Mouse (Mus musculus): ENCODE measurements around the gene Prkag2. TPM values are rescaled to one million over a fixed set of nuclear protein-coding genes. Genes with fewer than 3 reads are reported as not detected.
"Not testable (repeated sequence)": the region's sequence is repeated elsewhere in the genome, so short reads cannot be mapped to it uniquely, and the experiment has no call there.

Gene Prkag2
- total RNA-seq, 2 experiments from 2014 or later, result 162 to 172 TPM

DNA sequence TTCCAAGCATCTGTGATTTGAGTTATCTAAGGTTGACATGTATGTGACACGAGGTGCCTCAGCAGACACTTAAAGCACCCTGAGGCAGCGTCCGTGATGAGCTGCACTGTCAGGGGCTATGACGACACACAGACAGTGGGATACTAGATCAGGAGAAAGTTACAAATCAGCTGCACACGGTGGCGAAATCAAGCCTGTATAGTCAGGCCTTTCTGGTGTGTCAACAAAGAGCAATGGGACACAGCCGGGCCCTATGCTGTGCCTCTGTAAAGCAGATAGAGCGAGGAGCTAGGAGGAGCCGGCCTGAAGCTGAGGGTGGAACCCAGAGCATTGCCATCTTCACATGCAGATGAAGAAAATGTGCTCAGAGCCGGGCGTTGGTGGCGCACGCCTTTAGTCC, 12.3 kb downstream of the Prkag2 start:
- intact Hi-C loops (cut with DNase I), result no loop called here

DNA sequence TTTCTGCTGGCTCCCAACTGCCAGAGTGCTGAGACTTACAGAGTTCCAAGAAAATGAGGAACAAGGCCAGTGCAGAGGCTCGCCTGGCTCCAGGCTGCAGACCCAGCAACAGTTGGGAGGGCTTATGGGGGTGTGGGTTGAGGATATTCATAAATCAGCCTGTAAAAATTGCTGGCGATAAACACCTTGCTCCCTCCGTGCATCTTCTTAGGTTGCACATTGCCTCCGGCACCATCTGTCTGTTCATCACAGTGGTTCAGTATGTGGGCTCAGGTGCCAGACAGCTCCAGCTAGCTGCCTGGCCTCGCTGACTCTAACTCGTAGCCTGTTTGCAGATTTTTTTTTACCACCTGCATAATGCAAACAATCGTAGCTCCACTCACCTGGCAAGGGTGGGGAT, 13.4 kb downstream of the Prkag2 start:
- intact Hi-C loops (cut with DNase I), result no loop called here

More for the DNA sequence above, 12.3 kb downstream of the Prkag2 start:
- DNase-seq, result no peak

DNA sequence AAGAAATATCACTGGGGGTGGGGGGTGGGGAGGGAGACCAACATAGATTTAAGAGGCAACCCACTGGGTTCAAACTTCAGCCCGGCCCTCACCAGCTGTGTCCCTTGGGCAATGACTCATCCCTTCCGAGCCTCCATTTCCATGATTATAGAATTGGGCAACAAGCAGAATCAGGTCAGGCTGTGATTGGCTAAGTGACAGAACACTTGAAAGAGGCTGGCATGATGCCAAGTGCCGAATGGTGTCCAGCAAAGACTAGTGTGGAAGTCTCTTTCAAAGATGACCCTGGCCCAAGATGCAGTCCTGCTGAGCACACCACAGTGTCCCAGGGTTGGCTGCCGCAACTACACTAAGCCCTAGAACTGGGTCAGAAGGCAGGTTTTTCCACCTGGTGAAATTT, 14.2 kb downstream of the Prkag2 start:
- DNase-seq, result peak; percentile 86
- intact Hi-C loops (cut with DNase I), result no loop called here

More for the DNA sequence above, 13.4 kb downstream of the Prkag2 start:
- peak; percentile 38 for DNase-seq

DNA sequence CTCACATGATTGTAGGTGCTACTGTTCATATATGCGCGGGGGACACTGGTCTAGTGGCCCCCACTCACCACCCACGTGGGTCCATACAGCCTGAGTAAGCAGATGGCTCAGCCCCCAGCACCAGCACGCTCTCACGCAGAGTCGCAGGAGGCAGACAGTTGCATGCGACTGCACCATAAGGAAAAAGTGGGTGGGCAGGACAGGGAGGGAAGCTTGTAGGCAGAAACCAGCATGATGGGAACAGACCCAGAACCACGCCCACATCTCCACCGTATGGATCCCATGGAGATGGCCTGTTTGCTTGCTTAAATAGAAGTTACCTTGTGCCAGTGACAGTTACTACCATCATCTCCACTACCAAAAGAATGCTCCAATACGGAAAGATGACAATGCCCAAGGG, 15.3 kb downstream of the Prkag2 start:
- intact Hi-C loops (cut with DNase I), result no loop called here
- peak; percentile 46 for DNase-seq

DNA sequence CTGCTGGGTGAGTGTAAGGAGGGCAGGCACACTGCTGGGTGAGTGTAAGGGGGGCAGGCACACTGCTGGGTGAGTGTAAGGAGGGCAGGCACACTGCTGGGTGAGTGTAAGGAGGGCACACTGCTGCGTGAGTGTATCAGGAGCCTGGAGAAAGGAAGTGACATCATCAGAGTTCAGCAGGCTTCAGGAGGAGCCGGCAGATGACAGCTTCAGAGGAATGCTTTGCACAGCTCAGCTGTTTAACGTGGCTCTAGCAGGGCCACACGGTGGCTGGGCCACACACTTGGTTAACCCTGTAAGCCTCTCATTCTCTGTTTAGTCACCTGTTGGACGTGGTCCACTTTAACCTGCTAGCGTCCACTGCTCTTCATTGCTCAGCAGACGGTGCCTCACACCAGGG, 16.6 kb downstream of the Prkag2 start:
- DNase-seq, result no peak
- intact Hi-C loops (cut with DNase I), result no loop called here

DNA sequence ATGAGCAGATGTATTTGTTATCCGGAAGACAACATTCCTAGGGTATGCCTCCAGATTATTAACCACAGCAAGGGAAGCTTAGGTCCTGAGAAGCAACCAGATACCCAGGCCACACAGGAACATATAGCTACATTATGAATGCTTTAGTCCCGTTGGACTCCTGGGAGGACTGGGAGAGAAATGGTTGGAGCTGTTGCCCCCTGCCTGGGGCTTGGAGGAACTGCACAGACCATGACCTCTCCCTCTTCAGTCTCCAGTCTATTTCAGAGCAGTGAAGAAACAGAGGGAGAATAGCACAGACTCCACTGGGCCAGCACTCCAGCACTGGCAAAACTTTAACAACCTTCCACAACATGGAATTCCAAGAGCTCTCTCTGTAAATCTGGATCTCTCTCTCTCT, 17.9 kb downstream of the Prkag2 start:
- DNase-seq, result peak; percentile 61
- intact Hi-C loops (cut with DNase I), result no loop called here

DNA sequence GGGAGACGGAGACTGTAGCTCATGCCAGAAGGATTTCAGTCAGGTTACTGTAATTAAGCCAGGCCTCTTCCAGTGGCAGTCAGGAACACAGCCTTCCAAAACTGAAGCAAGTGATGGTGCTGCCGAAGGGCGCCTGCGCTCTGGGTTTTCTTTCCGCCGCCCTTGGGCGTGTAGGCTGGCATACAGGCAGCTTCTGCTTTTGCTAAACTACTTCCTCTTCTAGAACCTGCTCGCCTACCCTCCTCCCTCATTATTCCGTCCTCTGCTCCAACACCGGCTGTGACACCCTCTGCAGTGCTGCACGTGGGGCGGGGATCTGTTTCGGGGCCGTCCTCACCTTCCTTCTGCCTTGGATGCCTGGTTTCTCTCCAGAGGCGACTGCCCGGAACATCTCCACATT, 18.9 kb downstream of the Prkag2 start:
- no peak for DNase-seq
- intact Hi-C loops (cut with DNase I), result no loop called here

DNA sequence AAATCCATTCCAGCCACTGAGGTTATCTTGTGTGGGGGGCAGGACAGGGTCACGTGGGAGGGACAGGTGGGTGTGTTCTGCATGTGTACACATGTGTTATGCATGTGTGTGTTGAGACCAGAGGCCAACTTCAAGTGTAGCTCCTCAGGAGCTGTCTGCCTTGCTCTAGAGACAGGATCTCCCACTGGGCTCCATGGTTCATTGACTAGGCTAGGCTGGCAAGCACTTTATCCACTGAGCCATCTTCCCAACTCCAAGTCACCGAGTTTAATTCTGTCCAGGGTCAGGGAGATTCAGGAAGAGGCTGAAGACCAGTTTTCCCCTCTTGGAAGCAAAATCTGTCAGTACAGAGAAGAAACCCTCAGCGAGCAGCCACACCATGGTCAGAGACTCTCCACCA, 19.4 kb downstream of the Prkag2 start:
- no peak for DNase-seq
- intact Hi-C loops (cut with DNase I), result no loop called here

DNA sequence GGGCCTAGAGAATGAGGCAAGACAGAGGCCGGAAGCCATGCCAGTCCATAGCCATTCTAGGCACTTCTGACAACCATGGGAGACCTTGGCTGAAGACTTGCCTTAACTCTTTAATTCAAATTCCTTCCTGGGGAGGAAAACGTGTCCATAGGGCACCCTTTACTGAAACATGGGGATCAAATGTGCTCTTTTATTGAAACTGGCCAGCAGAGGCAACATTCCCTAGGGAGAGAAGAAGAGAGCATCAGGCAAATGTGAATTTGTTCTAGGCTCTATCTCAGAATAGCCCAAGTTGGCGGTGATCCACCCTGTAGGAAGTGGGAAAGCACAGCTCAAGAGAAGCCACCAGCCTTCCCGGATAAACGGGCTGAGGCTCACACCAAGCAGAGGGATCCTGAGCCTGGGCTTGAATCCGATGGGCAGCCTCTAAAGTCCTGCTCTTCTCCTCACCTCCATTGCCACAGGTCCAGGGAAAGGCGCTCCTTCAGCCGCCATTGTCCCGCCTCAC, 19.9 kb downstream of the Prkag2 start:
- DNase-seq, result no peak
- intact Hi-C loops (cut with DNase I), result no loop called here

DNA sequence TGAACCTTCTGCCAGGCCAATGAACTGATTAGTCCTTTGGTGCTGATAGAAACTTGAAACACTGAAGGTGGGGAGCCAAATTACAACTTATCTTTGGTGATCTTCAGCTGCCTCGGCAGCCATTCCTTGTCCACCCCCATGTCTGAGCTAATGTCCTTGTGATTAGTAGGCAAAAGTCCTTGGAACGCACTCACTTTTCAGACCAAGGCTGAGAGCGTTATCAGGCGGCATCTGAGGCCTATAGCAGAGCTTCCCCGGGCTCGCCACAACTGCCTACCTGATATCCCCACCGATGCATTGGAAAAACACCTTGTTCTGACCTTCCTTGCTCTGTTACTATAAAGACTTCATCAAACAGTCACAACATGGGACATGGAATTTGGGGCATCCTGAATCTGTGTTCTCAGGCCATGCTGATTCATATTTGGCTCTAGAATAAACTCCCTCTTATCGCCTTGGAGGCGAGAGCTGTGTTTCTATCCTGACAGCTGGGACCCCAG, 20.6 kb downstream of the Prkag2 start:
- no peak for DNase-seq
- intact Hi-C loops (cut with DNase I), result no loop called here

DNA sequence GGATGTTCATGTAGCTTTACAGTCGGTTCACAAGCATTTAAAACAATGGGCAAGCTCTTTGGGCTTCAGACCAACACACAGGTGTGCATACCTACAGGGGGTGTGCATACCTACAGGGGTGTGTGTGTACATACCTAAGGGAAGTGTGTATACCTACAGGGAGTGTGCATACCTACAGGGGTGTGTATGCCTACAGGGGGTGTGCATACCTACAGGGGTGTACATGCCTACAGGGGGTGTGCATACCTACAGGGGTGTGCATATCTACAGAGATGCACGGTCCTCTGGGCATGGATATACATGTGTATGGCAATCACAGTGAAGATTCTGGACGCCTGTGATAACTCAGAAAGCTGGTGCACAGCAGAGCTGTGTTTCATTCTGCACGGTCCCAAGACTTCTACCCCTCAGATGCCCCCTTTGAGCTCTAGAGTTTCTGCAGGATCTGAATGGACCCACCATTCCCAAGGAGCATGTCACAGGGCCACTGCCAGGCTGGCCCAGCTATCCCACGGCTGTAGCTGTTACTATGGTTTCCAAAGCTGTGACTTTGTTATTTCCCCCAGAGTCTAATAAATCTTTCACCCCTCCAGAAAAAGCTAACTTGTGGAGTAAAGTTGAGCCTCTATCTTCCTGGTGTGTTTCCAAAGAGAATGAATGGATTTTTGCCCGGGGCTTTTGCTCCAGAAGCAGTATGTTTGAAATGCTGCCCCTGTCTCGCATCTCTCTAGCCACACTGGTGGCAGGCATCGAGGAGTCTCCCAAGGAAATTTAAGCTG, 22.4 kb downstream of the Prkag2 start:
- intact Hi-C loops (cut with DNase I), result no loop called here
- DNase-seq, result no peak

DNA sequence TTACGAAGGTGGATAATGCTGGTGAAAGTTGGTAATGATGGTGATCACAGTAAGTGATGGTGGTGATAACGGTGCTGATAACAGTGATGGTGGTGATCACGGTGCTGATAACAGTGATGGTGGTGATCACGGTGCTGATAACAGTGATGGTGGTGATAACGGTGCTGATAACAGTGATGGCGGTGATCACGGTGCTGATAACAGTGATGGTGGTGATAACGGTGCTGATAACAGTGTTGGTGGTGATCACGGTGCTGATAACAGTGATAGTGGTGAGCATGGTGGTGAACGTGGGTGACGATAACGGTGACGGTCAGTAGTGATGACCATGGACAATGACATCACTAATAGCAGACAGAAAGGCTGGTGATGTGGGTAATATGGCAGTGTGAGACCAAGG, 23.2 kb downstream of the Prkag2 start:
- intact Hi-C loops (cut with DNase I); DNase-seq: not testable (repeated sequence)

DNA sequence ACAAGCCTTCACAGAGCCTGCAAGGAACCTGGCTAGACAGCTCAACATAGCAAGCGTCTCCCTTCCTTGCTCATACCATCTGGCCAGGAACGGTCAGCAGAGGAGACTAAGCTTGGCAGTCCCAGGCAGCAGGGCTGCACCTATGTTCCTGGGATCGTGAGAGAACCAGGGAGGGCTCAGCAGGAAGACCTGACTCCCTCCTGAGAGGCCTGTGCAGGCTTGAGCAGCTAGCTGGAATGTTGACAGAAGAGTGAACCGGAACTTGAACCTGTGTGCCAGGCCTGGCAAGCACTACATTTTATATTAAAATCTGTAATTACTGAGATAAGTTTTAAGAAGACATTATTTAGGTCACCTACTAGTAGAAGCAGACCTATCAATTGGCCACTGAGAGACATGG, 24.8 kb downstream of the Prkag2 start:
- intact Hi-C loops (cut with DNase I), result no loop called here
- no peak for DNase-seq

DNA sequence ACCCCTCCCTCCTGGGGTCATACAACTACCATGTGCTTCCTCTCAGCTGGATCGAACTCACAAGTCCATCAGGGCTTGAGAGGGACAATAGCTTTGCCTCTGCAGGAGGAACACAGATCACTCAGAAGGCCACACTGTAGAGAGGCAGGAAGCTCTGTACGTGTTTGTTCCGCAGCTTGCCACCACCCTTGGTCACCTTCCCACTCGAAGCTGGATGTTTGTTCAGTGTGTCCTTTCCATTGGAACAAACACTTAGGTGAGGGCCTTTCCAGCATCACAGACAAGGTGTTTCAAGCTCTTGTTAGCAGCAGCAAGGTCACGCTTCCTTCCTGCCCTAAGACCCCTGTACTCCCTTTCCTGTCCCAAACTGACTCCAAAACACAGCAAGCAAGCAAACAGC, 30.6 kb downstream of the Prkag2 start:
- intact Hi-C loops (cut with DNase I), result no loop called here
- DNase-seq, result no peak

DNA sequence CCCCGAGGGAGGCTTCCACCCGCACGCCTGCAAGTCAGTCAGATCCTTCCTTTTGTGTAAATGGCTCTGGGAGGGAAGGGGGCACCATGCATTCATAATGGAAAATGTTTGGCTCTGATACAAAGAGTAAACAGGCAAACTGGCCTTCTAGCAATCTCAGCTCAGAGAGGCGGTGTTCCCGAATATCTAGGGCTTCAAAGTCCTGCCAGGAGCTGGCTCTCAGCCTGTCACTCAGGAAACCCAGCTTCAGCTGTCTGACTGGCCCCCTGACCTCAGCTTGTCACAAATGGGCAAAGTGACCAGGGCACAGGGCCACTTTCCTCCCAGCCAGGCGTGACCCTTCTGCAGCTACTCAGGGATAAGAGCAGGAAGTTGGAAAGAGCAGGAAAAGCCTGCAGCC, 33.3 kb downstream of the Prkag2 start:
- peak; percentile 78 for DNase-seq
- intact Hi-C loops (cut with DNase I), result no loop called here

DNA sequence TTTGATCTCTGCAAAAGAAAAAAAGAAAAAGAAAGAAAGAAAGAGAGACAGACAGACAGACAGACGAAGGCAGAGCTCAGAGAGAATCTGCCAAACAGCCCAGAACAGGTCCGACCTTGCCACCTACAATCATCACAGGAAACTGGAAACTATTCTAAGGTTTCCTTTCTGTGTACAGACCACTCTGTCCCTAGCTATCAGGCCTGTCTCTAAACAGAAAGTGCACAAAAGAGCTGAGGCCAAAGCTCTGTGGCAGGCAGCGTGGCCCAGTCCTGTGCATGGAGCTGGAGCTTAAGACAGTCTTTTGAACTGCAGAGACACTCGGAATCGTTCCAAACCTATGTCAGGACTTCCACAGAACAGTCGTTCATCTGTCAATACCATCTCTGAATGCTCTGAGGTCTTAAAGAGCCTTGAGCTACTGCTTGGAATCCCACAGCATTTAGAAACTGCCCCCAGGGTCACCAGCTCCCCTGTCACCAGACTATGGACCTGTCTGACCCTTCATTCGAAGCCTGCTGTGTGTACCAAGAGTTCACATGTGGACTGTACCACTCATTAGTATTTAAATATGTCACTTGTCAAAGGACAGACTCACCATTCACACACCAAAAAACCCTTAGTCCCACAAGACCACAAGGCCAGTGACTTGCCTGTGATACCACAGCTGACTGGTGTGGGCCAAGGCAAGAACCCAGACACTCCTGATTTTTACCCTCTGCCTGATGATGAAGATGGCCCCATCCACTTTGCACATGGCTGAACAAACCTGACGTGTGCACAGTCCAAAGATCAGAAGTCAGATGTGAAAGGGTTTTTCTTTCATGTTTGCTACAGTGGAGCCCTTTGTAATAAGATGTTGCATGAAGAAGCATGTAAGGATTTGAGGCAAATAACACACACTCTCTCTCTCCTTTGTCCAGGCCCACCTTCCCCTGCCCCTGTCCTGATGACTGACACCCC, 35.9 kb downstream of the Prkag2 start:
- intact Hi-C loops (cut with DNase I), result no loop called here
- DNase-seq, result no peak

DNA sequence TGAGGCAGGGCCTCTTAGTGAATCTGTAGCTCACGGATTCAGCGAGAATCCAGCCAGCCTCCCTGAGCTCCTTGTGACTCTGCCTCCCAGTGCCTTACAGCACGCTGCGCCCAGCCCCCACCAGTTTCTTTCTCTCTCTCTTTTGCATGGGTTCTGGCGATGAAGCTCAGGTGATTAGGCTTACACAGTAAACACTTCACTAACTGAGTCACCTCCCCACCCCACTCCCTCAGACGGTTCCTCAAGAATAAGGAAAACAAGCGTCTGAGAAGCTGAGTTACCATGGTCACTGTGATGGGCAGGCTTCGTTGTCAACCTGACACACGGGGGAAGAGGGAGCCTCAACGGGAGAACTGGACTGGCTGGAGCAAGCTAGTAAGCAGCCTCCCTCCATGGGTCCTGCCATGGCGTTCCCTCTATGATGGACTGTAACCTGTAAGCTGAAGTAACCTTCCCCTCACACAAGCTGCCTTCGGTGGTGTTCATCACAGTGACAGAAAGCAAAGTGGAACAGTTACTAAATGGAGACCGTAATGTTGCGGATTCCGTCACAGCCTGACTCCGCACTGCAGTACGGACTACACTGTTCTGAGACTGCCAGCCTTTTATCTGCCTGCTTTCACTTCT, 37.8 kb downstream of the Prkag2 start:
- intact Hi-C loops (cut with DNase I), result no loop called here
- no peak for DNase-seq

DNA sequence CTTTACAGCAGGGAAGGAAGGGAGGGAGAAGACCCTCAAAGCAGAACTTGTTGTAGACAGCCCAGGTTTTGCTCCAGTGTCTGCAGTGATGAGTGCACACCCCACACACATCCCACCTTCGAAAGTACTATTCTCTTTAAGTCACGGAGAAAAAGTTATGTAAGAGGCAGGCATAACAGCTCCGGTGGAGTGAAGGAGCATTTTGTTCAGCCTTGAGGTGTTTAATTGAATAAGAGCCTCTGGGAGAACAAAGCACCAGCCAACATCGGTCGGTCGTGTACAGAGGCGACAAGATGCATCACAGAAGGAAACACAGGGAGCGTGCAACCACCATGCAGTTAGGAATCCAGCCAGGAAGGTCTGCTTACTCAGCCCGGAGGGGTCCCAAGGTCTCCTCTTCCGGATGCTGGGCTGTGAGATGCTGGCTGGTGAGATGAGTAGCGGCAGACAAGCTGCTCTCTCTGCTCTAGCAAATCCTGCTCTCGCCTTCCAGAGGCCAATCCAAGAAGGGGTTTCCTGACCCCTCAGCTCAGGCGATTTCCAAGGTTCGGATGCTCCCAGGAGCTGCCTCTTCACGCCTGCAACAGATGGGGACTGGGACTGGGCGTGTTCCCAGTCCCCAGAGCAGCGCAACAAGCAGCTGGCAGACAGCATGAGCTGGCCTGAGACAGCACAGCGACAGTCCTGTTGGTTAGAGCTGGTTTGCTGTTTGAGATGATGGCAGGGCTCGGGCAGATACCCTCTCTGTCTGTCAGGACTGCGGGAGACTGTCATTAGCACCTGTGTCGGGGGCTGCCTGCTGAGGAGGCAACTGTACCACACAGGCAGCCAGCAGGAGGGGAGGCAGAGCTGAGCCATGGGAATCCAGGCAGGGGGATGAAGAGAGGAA, 41.3 kb downstream of the Prkag2 start:
- intact Hi-C loops (cut with DNase I), result no loop called here
- DNase-seq, result peak; percentile 79

DNA sequence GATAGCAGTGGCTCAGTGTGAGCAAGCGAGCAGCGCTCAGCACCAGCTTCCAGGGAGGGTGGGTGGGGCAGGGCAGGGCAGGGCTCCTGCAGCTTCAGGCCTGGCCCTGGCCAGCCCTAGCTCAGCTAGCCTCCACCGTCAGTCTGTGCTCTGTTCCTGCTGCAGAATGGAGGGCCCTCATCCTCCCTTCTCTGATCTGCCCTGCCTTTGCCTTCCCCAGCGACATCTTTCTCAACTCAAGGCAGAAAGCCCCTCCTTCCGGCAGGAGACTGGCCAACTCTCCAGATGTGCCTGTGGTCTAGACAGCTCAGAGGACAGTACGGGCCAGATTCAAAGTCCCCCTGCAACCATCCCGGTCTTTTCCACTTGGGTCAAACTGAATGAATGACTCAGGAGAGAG, 42.0 kb downstream of the Prkag2 start:
- intact Hi-C loops (cut with DNase I), result no loop called here

DNA sequence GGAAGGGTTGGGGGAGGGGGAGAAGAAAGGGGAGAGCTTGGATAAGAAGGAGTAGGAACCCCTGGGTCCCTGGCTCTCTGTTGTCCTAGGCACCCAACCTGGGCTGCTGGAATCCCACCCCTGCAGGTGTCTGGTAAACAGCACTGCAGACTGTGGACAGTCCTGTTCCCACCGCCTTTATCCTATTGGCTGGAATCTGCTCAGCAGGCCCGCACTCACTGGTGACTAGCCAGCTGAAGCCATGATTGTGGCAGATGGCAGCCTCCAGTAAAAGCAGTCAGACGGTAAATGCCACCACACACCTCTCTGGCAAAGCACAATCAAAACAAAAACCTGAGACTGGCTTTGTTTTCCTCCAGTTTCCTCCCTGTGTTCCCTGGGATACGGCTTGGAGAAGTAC, 45.2 kb downstream of the Prkag2 start:
- DNase-seq, result peak; percentile 72
- intact Hi-C loops (cut with DNase I), result no loop called here

More for the DNA sequence above, 42.0 kb downstream of the Prkag2 start:
- DNase-seq, result peak; percentile 29
